Mouse (Mus musculus): ENCODE results near the gene Ctsz. TPM values are rescaled to one million over a fixed set of nuclear protein-coding genes. Genes with fewer than 3 reads are reported as not detected.

The Ctsz gene
- 88.0 and 125 TPM in 2 replicates for polyA plus RNA-seq (2012; ENCODE audit: low replicate concordance)

DNA sequence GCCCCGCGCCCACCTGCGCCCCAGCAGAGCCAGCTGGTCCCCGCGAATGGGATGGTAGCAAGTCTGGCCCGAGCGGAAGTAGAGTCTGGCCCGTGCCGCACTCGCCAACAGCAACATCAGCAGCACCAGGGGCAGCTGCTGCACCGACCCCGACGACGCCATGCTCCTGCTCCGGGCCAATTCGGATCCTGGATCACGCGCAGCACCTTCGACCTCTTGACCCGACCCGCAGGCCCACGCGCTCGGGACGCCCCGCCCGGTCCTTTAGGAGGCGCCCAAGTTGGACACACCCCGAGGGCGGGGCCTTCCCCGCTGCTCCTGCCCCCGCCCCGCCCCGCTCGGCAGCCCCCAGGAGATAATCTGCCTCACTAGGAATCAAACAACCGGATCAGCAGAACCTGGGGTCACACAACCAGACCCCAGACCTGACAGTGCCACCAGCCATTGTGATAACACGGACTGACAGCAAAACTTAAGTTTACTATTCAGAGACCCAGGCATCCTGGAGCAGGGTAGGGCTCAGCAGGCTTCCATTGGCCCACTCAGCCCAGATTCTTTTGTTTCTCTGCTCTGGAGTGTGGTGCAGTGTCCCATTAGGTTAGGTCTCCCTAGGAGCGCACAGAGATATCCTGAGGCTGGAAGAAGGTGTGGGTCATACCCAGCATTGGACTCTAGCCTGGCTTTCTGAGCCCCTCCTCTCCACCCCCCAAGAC lies at the start of gene Ctsz:
TSS of gene Ctsz (minus strand) at position 303 of the 713 bp plus-strand sequence.

DNA sequence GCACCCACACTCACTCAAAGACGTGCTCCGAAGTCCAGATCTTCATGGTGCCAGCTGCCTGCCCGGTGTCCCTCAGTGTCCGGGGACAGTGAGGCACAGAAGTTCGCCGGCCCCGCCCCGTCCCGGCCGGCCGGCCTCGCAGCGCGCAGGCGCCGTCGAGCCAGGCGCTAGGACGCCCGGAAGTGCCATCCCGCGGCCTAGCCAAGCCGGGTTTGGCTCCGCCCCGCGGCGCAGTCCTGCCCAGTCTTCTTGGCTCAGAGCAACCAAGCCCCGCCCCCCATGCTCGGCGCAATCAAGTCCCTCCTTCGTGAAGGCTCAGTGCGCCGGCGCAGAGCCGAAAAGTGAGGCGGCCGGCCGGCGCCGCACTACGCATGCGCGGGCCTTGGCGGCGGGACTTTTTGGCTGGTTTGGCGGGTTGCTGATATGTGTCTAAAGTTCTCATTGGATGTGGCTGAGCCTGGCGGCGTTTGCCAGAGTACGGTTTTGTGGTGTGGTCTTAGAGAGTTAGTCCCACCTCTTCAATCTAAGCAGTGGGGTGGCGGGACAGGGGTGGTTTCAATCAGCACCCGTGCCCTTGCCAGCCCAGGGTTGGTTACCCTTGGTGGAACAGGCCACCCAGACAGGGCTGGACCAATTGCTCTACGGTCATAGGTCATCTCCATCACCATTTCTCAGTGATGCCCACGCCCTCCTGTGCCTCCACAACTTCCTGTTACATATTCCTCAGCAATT lies 34.1 kb upstream of the Ctsz start, which contains the start of gene Prelid3b:
TSS of gene Prelid3b (minus strand) at position 264 of the 732 bp plus-strand sequence.

GRCm38 (mm10) chr2:174463789-174464523 lies 25.1 kb upstream of the Ctsz start, which contains the start of gene Atp5e:
Gene Atp5e (minus strand): TSS chr2:174464105.

DNA sequence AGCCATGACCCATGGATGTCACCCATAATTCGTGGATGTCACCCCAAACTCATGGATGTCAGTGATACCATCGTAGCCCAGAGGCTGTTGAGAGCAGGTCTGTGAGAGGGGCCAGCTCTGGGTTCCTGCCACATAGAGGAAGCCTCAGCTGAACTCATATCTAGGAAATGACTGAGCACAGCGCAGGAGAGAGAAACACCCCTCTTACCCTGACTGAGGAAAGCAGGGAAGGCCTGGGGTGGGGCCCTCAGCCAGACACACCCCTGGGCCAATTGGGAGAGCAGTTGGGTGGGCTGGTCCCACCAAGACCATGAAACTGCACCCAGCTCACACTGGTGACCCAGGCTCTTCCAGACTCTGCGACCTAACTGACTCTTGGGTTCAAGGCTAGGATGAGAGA lies 11.5 kb upstream of the Ctsz start, which contains the start of gene Tubb1:
TSS of gene Tubb1 (plus strand) at position 343 of the 400 bp plus-strand sequence.

DNA sequence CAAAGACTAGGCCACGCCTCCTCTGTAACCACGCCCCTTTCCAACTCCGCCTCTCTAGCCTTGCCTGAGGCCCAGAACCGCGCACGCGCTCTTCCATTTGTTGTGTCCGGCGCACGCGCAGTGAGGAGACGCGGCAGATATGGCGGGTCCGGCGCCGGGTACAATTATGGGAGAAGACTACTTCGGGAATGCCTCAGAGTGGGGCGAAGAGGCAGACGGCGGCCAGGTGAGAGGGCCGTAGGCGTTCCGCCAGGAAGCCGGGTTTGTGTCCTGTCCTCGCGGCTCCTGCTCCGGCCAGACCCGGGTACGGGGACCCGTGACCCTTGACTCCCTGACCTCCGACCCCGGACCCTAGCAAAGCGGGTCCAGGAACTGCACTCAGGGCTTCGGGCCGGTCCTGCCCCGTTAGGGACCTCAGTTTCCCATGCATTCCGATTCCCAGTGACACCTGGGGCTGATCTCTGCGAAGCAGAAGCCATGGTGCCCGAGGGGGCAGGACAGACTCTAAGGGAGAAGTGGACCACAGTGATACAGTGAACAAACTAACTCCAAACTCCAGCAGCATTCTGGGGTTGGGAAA lies 23.0 kb downstream of the Ctsz start, which contains the start of gene Nelfcd:
TSS of gene Nelfcd (plus strand) at position 74 of the 580 bp plus-strand sequence.

Other genes with a start within 250 kb of the Ctsz start
- 277 and 485 TPM in 2 replicates for gene Gnas, start 154.7 kb downstream of the Ctsz start, polyA plus RNA-seq (2012; ENCODE audit: low replicate concordance)
- not detected in 2 replicates for gene Gm20721, start 92.3 kb downstream of the Ctsz start, polyA plus RNA-seq (2012; ENCODE audit: low replicate concordance)
- gene Nelfcd, start 23.2 kb downstream of the Ctsz start, polyA plus RNA-seq (2012; ENCODE audit: low replicate concordance) = 63.6 and 67.5 TPM in 2 replicates
- gene Tubb1, start 11.7 kb upstream of the Ctsz start, polyA plus RNA-seq (2012; ENCODE audit: low replicate concordance) = 0.28 and 0.33 TPM in 2 replicates
- gene Atp5e, start 25.1 kb upstream of the Ctsz start, polyA plus RNA-seq (2012; ENCODE audit: low replicate concordance) = 50.9 and 95.5 TPM in 2 replicates
- 9.8 and 33.7 TPM in 2 replicates for gene Prelid3b, start 34.0 kb upstream of the Ctsz start, polyA plus RNA-seq (2012; ENCODE audit: low replicate concordance)
- 3.8 and 4.1 TPM in 2 replicates for gene Zfp831, start 204.5 kb upstream of the Ctsz start, polyA plus RNA-seq (2012; ENCODE audit: low replicate concordance)